Mouse (Mus musculus): ENCODE data around the gene Mrps14.

The Mrps14 gene

DNA sequence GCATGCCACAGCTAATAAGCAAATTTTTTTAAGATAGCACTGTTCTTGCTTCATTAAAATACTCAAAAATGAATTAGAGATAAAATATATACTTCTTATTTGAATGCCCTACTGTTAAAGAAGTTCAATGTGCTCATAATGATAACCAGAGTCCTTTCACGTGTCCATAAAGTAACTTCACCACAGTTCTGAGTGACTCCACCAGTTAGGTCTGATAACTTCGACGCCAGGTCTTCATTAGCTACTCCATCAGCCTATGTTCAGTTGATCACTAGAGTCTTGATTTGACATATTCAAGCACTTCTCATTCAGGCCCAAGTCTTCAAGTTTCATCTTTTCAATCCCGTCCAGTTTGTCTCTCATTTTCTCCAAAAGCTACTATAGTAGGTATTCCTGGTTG, 32.2 kb downstream of the Mrps14 start:
- DNase-seq (ENCODE audit: low spot score in 2 of 2) = no peak

DNA sequence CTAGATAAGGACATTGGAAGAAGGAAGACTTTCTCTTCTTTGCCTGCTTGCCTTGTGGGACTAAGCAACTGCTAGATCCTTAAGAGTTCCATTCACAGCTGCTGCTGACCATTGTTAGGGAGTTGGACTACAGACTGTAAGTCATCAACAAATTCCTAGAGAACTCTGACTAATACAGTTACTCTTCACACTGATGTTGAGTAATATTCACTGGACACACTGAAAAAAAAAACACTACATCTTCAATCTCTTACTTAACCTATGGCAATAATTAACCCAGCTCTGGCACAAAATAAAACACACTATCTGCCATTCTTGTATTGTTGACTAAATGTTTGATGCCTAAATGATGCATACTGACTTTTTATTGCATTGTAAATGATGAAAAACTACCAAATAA, 32.8 kb downstream of the Mrps14 start:
- DNase-seq (ENCODE audit: low spot score in 2 of 2) = no peak

DNA sequence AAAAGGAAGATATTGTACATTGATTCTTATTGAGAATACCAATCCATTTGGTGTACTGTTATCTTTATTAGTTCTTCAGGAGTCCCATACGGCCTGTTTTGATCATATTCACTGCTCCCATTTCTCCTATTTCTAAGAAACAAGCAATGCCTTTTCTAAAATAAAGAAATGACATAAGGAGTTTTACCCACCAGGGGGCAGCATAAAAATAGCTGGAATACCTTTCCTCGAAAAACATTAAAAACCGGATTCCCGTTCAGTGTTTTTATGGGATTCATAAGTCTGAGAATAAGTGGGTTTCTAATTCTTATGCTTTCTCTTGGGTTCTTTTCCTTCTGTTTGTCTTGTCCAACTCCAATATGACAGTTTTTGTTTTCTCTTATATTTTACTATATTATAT, 36.0 kb downstream of the Mrps14 start:
- no peak for DNase-seq (ENCODE audit: low spot score in 2 of 2)

DNA sequence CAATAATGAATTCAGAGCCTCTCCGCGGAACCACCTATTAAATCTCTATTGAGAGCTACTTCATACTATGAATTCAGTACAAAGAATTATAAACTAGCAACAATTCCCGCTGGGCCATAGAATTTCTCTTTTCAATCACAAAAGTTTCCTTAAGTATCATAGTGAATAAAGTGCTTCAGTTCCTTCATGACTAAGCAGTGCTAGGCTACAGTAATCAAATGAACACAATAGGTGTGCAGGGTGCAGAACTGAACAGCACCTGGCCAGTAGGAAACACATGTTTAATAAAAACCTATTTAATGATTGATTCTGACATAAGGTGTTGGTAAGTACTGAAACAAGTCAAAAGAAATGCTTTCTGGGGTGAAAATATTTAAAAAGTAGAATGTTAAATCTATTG, 37.1 kb downstream of the Mrps14 start:
- no peak for DNase-seq (ENCODE audit: low spot score in 2 of 2)

DNA sequence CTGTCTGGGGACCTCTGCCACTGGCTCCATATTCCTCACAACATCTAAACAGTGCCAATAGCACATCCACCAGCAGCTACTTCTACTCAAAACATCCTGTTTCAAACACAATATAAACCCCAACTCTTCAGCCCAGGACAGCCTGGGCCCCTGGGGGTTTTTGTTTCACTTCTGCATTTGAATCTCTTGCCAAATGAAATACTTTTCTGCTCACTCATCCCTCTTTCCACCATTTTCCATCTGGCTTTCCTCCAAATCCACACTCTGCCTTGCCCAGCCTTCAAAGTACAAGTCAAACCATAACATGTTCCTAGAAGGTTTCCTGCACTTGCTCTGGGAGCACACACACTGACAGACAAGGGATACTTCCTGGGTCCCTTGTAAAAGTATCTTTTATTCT, 38.9 kb downstream of the Mrps14 start:
- no peak for DNase-seq (ENCODE audit: low spot score in 2 of 2)

DNA sequence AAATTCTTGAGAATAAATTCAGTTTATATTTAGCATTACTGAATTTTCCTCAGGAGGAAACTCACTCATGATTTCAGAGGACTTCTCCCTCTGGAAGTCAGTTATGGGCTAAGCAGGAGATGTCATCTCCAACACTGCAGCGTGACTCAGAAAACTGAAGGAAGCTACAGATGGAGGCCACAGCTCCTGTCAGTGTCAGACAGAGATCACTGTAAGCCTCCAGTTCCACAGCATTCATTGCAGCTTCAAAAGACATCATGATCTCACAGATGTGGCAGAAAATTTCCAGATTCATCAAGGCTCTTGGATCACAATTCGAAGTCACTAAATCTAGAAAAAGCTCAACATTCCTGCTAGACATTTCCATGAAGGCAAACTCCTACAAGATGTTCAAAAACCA, 43.0 kb downstream of the Mrps14 start:
- DNase-seq (ENCODE audit: low spot score in 2 of 2) = no peak

DNA sequence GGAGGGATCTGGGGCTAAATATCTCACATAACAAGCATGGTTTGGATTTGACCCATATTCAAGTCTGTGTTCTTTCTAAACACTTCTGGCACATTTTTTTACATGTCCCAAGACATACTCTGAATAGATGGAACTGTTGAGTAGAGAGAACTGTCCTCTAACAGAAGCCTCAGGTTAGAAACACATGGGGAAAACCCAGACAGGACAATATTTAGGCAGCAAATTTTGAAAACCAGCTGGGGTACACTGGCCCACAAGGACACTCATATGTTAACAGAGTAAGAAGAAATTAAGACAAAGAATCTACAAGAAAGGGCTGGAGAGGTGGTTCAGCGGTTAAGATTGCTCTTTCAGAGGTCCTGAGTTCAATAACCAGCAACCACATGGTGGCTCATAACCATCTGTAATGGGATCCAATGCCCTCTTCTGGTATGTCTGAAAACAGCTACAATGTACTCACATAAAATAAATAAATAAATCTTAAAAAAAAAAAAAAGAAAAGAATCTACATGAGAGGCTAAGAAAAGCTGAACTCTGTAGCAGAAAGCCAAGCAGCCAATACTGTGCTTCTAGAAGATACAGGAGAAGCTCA, 43.9 kb downstream of the Mrps14 start:
- no peak for DNase-seq (ENCODE audit: low spot score in 2 of 2)

DNA sequence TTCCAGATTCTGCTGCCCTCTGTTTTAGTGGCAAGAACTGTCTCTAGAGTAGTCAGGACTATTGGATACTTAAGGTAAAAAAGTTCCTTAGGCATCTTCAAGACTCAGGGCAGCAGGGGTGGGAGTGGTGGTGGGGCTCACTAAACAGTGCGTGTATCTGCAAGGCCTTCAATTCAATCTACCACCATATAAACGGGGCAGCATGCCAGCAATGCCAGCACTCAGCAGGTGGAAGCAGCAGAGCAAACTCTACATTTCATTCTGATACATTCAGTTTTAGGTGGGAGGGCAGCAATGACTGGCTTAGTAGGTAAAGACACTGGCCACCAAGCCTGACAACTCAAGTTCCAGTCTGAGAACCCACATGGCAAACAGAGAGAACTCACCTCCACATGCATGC, 45.1 kb downstream of the Mrps14 start:
- DNase-seq (ENCODE audit: low spot score in 2 of 2) = no peak

DNA sequence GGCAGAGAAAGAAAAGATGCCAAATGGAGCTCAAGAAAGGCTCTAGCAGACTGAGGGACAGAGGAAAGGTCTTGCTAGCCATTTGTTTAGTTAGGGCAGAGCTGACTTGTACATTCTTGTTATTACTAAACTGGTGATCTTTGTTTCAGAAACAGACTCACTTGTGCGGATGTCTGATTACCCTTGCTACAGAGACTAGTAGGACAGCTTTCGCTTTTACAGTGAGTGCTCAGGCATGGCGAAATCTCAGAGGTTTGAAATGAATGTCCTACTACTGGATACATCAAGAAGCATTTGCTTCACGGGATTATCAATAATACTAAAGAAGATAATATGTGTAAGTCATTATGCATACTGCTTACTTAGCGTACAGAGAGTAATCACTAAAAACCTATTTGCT, 49.7 kb downstream of the Mrps14 start:
- no peak for DNase-seq (ENCODE audit: low spot score in 2 of 2)

DNA sequence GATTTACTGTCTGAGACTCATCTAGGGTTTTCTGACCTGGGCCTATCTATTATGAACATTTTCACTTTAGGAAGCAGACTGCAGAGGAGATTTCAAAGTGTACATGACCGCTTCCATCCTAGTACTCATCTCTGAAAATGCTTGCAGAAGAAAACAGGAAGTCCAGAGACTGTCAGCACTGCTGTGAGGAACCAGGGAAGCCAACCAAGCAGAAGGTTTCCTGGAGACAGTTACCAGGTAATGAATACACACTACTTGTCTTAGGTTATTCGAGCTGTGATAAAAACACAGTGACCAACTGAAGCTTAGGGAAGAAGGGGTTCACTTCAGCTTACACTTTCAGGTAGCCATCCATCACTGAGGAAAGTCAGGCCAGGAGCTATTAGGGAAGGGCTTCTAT, 50.9 kb downstream of the Mrps14 start:
- DNase-seq (ENCODE audit: low spot score in 2 of 2) = no peak

DNA sequence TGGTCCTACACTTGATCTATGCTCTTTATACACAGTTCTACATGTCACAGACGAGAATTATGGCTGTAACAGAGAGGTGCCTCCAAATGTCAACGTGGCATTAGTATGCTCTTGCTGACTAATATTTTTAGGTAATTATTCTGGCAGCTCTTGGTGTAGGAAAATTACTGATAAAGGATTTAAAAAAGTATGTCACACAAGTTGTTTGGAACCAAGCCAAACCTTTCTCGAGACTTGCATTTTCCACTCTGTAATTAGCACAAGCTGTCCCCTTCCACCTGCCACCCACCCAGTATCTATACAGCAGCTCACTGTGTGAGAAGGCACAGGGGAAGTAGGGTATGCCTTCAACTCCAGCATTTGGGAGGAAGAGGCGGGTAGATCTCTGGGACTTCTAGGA, 51.8 kb downstream of the Mrps14 start:
- DNase-seq (ENCODE audit: low spot score in 2 of 2) = no peak

DNA sequence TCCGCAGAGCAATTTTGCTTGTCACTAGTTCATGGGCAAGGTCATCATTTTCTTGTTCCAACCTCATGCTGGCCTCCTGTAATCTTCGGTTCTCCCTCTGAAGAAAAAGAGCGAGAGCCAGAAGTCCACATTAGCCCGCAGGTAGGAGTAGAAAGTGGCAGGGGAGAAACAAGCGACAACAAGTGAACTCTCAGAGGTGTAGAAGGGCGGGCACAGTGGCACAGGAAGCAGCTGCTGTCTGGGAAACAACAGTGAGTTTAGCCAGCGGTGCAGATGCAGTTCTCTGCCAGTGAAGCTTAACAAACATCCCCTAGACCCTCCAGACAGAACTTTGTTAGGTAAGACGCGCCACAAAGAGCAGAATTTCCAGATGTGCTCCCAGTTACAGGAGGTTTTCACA, 52.5 kb downstream of the Mrps14 start:
- no peak for DNase-seq (ENCODE audit: low spot score in 2 of 2)

DNA sequence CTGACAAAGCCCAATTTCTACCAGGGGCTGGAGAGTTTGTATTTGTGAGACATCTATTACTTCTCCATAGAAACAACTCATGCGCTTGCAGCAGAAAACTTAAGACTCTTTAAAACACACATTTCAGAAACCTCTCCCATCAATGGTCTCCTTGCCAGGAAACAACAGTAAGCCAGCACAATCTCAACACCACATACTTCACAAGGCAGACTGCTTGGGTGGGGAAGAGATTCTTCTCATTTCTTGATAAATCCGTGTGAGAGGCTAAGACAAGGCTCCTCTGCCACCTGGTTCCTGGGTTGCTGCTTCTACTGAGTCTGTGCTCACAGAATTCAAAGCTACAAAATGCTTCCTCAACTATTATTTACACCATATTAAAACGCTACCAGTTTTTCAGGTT, 54.8 kb downstream of the Mrps14 start:
- DNase-seq (ENCODE audit: low spot score in 2 of 2) = no peak

DNA sequence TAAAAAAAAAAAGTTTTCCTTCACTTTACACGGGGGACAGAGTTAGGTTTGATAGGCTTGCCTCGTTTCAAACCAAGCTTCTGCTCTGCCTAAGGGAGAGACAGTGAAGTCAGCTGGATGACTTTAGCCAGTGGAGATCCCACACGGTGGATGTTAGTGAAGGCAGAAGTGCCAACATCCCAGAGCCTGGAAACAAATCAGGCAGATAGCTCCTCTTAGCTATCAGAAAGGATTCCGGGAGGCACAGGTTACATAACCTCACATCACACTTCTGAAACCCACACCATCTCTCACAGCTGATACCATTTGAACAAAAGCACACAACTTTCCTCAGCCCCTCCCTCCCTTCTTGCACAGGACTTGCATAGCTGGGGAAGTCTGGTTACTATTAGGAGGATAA, 55.8 kb downstream of the Mrps14 start:
- DNase-seq (ENCODE audit: low spot score in 2 of 2) = no peak

DNA sequence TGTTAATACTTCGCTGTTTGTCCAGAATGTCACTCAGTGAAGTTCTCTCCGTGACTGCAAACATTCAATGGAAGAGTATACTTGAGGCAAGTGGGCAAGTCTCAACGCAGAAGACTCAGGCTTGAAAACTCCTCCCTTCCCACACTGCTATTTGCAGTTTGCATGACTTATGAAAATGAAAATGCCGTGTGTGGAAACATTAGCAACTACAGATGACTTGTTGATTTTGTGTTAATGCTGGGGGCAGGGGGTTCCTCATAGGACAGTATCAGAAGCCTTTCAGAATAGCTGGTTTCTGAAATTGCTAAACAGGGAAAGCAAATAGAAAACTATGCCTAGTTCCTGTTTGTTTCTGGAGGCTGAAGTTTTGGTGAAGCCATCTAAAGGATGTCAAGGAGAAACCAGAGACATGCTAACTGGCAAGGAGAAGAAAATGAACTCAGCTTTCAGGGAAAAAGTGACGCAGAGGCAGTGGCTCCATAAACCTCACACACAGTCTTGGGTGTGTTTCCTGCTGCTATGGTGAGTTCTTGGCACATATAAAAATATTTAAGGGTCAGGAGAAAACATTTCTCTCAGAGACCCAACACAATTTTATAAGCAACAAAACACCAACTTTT, 56.5 kb downstream of the Mrps14 start:
- DNase-seq (ENCODE audit: low spot score in 2 of 2) = no peak

Data from frontal cortex, postnatal 25 days (tissue).